Mouse (Mus musculus): ENCODE measurements at regions not wholly inside any gene's neighbourhood (a gene's known extent, or its start where the extent isn't known, plus 50 kb on each side); places are given as distances from the start of the nearest gene placed in this dataset.

- Histone ChIP-seq H3K27me3 (ENCODE audit: control insufficient read depth, insufficient read depth, insufficient read length) (no peaks in the 10 kb centered on the region), H3K4me2 (ENCODE audit: low read depth) (no peak overlapping the region), H3K79me2 (ENCODE audit: control insufficient read depth, insufficient read depth) (no peaks in the 10 kb centered on the region), H3K36me3 (ENCODE audit: control insufficient read depth, insufficient read depth) (no peaks in the 10 kb centered on the region), H3K4me3 (no peak overlapping the region), H3ac (ENCODE audit: control insufficient read depth, insufficient read length) (no peak overlapping the region)
- TF ChIP-seq MYOG (IDR thresholded peaks at IDR 0.05; ENCODE audit: control insufficient read depth in 1 of 3, insufficient read depth in 1 of 3, insufficient read length in 2 of 3, low read depth in 2 of 3) (no peak), MAX (IDR thresholded peaks at IDR 0.05; ENCODE audit: low read depth) (no peak), USF1 (IDR thresholded peaks at IDR 0.05; ENCODE audit: low read depth) (no peak)
These were observed 69.1 kb upstream of the Gm10260 start for GRCm38 (mm10) chr13:97829558-97829957.

GRCm38 (mm10) chr13:97825801-97826576 is 65.6 kb upstream of the Gm10260 start:
- H3K79me2 ChIP-seq (ENCODE audit: control insufficient read depth, insufficient read depth) = no peaks in the 10 kb centered on the region
- H3K4me3 ChIP-seq = no peak overlapping the region
- H3K4me2 ChIP-seq (ENCODE audit: low read depth) = no peak overlapping the region

GRCm38 (mm10) chr13:97825361-97825760 is 64.9 kb upstream of the Gm10260 start:
- H3K36me3 ChIP-seq (ENCODE audit: control insufficient read depth, insufficient read depth) = no peaks in the 10 kb centered on the region
- H3K4me2 ChIP-seq (ENCODE audit: low read depth) = no peak overlapping the region
- H3K79me2 ChIP-seq (ENCODE audit: control insufficient read depth, insufficient read depth) = no peaks in the 10 kb centered on the region
- H3K27me3 ChIP-seq (ENCODE audit: control insufficient read depth, insufficient read depth, insufficient read length) = no peaks in the 10 kb centered on the region
- H3ac ChIP-seq (ENCODE audit: control insufficient read depth, insufficient read length) = no peak overlapping the region
- no peak overlapping the region for H3K4me3 ChIP-seq
- TF ChIP-seq MAX (IDR thresholded peaks at IDR 0.05; ENCODE audit: low read depth) (no peak), REST (IDR thresholded peaks at IDR 0.05; ENCODE audit: insufficient read depth, insufficient read length) (no peak), TCF12 (IDR thresholded peaks at IDR 0.05; ENCODE audit: insufficient read depth, poor library complexity, severe bottlenecking) (no peak), POLR2AphosphoS2 (IDR thresholded peaks at IDR 0.05; ENCODE audit: insufficient read length, low read depth) (no peak)

More at GRCm38 (mm10) chr13:97825801-97826576, 65.6 kb upstream of the Gm10260 start:
- no peak for TF ChIP-seq REST (IDR thresholded peaks at IDR 0.05; ENCODE audit: insufficient read depth, insufficient read length)
- TF ChIP-seq SRF (IDR thresholded peaks at IDR 0.05; ENCODE audit: control insufficient read depth, insufficient read length, low read depth) = no peak
- TF ChIP-seq POLR2AphosphoS2 (IDR thresholded peaks at IDR 0.05; ENCODE audit: insufficient read length, low read depth) = no peak
- TF ChIP-seq TCF12 (IDR thresholded peaks at IDR 0.05; ENCODE audit: insufficient read depth, poor library complexity, severe bottlenecking) = no peak
- no peak for TF ChIP-seq E2F4 (IDR thresholded peaks at IDR 0.05; ENCODE audit: insufficient read depth)
- TF ChIP-seq TCF3 (IDR thresholded peaks at IDR 0.05; ENCODE audit: insufficient read length, low read depth) = no peak
- TF ChIP-seq POLR2A (IDR thresholded peaks at IDR 0.05; ENCODE audit: insufficient read length, low read depth) = no peak
- TF ChIP-seq MYOD1 (IDR thresholded peaks at IDR 0.05; ENCODE audit: control insufficient read depth in 1 of 3, insufficient read length in 2 of 3, low read depth in 2 of 3) = no peak
- no peak for TF ChIP-seq CEBPB (IDR thresholded peaks at IDR 0.05; ENCODE audit: insufficient read depth, poor library complexity, severe bottlenecking)
- TF ChIP-seq MAX (IDR thresholded peaks at IDR 0.05; ENCODE audit: low read depth) = no peak
- TF ChIP-seq USF1 (IDR thresholded peaks at IDR 0.05; ENCODE audit: low read depth) = no peak
- no peak for TF ChIP-seq MYOG (IDR thresholded peaks at IDR 0.05; ENCODE audit: control insufficient read depth in 1 of 3, insufficient read depth in 1 of 3, insufficient read length in 2 of 3, low read depth in 2 of 3)
- Histone ChIP-seq H3ac (ENCODE audit: control insufficient read depth, insufficient read length) (no peak overlapping the region), H3K27me3 (ENCODE audit: control insufficient read depth, insufficient read depth, insufficient read length) (no peaks in the 10 kb centered on the region), H3K36me3 (ENCODE audit: control insufficient read depth, insufficient read depth) (no peaks in the 10 kb centered on the region)

- Histone ChIP-seq H3K4me2 (ENCODE audit: low read depth) (no peak overlapping the region), H3K27me3 (ENCODE audit: control insufficient read depth, insufficient read depth, insufficient read length) (no peaks in the 10 kb centered on the region), H3K4me3 (no peak overlapping the region), H3K36me3 (ENCODE audit: control insufficient read depth, insufficient read depth) (no peaks in the 10 kb centered on the region), H3K79me2 (ENCODE audit: control insufficient read depth, insufficient read depth) (no peaks in the 10 kb centered on the region), H3ac (ENCODE audit: control insufficient read depth, insufficient read length) (no peak overlapping the region)
- TF ChIP-seq SRF (IDR thresholded peaks at IDR 0.05; ENCODE audit: control insufficient read depth, insufficient read length, low read depth) (no peak), MYOG (IDR thresholded peaks at IDR 0.05; ENCODE audit: control insufficient read depth in 1 of 3, insufficient read depth in 1 of 3, insufficient read length in 2 of 3, low read depth in 2 of 3) (no peak), USF1 (IDR thresholded peaks at IDR 0.05; ENCODE audit: low read depth) (no peak), E2F4 (IDR thresholded peaks at IDR 0.05; ENCODE audit: insufficient read depth) (no peak), REST (IDR thresholded peaks at IDR 0.05; ENCODE audit: insufficient read depth, insufficient read length) (no peak), POLR2A (IDR thresholded peaks at IDR 0.05; ENCODE audit: insufficient read length, low read depth) (no peak), CEBPB (IDR thresholded peaks at IDR 0.05; ENCODE audit: insufficient read depth, poor library complexity, severe bottlenecking) (no peak), TCF3 (IDR thresholded peaks at IDR 0.05; ENCODE audit: insufficient read length, low read depth) (no peak), POLR2AphosphoS2 (IDR thresholded peaks at IDR 0.05; ENCODE audit: insufficient read length, low read depth) (no peak), MYOD1 (IDR thresholded peaks at IDR 0.05; ENCODE audit: control insufficient read depth in 1 of 3, insufficient read length in 2 of 3, low read depth in 2 of 3) (no peak), TCF12 (IDR thresholded peaks at IDR 0.05; ENCODE audit: insufficient read depth, poor library complexity, severe bottlenecking) (no peak), MAX (IDR thresholded peaks at IDR 0.05; ENCODE audit: low read depth) (no peak)
These were observed 63.8 kb upstream of the Gm10260 start for GRCm38 (mm10) chr13:97824071-97824716.

- Histone ChIP-seq H3K36me3 (ENCODE audit: control insufficient read depth, insufficient read depth) (no peaks in the 10 kb centered on the region), H3K27me3 (ENCODE audit: control insufficient read depth, insufficient read depth, insufficient read length) (no peaks in the 10 kb centered on the region), H3K4me3 (no peak overlapping the region), H3K4me2 (ENCODE audit: low read depth) (no peak overlapping the region), H3ac (ENCODE audit: control insufficient read depth, insufficient read length) (no peak overlapping the region), H3K79me2 (ENCODE audit: control insufficient read depth, insufficient read depth) (no peaks in the 10 kb centered on the region)
- no peak for TF ChIP-seq MYOD1 (IDR thresholded peaks at IDR 0.05; ENCODE audit: control insufficient read depth in 1 of 3, insufficient read length in 2 of 3, low read depth in 2 of 3)
- no peak for TF ChIP-seq USF1 (IDR thresholded peaks at IDR 0.05; ENCODE audit: low read depth)
- no peak for TF ChIP-seq TCF12 (IDR thresholded peaks at IDR 0.05; ENCODE audit: insufficient read depth, poor library complexity, severe bottlenecking)
- TF ChIP-seq MYOG (IDR thresholded peaks at IDR 0.05; ENCODE audit: control insufficient read depth in 1 of 3, insufficient read depth in 1 of 3, insufficient read length in 2 of 3, low read depth in 2 of 3) = no peak
- no peak for TF ChIP-seq MAX (IDR thresholded peaks at IDR 0.05; ENCODE audit: low read depth)
- no peak for TF ChIP-seq REST (IDR thresholded peaks at IDR 0.05; ENCODE audit: insufficient read depth, insufficient read length)
These were observed 61.2 kb upstream of the Gm10260 start for GRCm38 (mm10) chr13:97821630-97822029.

All from myocyte (in vitro differentiated cells).